Mouse (Mus musculus): ENCODE data around the gene Ftl1.
"Not testable (repeated sequence)": the region's sequence is repeated elsewhere in the genome, so short reads cannot be mapped to it uniquely, and the experiment has no call there.

Ftl1 gene

DNA sequence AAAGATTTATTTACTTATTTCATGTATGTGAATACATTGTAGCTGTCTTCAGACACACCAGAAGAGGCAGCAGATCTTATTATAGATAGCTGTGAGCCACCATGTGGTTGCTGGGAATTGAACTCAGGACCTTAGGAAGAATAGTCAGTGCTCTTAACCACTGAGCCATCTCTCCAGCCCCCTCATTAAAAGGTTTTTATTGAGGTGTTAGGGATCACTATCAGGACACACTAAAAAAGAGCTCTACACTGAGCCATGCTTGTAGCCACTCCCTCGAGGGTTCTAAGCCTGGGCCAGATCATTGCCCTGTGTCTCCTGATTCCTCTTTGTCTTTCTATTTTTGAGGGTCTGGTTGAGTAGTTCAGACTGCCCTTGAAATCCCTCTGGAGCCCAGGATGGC lies 16.8 kb upstream of the Ftl1 start:
- DNase-seq (ENCODE audit: inconsistent ontology term): no peak

DNA sequence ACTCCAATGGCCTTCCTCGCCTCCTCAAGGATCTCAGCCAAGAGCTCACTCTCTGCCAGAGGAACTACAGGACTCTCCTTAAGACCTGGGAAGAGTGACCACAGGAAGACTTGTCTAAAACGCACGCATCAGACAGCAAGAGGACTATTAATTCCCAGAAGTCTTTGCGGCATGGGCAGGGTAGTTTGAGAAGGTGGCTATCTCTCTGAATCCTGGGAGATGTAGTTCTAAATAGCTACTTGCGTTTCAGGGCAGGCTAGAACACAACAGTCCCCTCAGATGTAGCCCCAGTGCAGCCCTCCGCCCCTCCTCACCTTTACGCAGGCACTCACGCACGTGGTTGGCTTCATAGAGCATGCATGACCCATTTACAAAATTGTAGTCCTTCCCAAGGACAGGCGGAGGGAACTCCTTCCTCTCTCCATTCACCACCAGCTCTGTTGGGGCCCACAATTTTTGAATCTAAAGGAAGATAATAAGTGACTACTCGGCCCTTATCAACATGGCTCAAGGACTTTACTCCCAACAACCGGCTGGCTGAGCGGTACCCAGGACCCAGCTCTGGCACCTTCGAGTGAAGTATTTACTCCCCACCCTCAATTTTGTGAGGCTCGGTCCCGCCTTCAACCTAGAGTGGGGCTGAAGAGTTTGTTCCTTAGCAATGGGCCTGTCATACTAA lies 15.7 kb upstream of the Ftl1 start:
- DNase-seq (ENCODE audit: inconsistent ontology term): no peak

DNA sequence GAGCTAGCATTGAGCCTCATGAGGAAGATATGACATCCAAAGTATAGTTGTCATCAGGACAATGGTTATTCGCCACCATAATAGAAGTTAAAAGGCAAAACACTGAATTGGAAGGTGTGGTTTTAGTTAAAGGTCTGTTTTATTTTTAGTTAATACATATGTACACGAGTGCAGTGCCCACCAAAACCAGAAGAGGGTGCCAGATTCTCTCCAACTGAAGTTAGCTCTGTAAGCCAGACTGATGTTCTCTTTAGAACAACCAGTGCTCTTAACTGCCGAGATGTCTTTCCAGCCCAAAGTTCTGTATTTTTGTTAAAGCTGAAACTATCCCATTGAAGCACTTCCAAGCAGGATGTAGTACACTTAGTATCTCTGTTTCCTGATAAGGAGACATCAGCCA lies 11.2 kb upstream of the Ftl1 start:
- DNase-seq (ENCODE audit: inconsistent ontology term): peak; percentile 36

DNA sequence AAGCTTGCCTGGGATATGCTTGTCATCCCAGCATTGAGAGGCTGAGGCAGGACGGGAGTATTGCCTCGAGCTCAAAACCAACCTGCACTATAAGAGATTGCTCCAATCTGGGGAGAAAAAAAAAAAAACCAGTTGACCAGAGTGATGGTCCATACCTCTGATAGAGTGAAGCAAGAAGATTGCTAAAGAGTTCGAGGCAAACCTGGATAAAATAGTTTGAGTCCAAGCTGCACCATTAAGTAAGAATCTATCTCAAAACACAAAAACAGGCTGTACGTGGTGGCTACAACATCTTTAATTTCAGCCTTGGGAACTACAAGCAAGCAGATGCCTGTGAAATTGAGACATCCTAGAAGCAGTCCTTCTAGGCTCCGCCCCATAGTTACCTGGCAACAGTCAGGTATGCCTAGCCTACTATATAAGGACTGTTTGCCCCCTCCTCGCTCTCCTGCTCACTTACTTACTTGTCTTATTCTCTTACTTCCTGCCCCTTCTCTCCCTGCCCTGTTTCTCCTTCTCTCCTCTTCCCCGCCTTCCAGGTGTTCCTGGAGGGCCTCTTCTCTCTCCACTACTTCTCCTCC lies 7.5 kb upstream of the Ftl1 start:
- no peak for DNase-seq (ENCODE audit: inconsistent ontology term)

- peak; percentile 97 for DNase-seq (ENCODE audit: inconsistent ontology term)
Observed at GRCm38 (mm10) chr7:45466283-45467089, 6.8 kb upstream of the Ftl1 start, which contains the start of gene Bax. Gene Bax, minus strand, starts transcription at chr7:45466898.

DNA sequence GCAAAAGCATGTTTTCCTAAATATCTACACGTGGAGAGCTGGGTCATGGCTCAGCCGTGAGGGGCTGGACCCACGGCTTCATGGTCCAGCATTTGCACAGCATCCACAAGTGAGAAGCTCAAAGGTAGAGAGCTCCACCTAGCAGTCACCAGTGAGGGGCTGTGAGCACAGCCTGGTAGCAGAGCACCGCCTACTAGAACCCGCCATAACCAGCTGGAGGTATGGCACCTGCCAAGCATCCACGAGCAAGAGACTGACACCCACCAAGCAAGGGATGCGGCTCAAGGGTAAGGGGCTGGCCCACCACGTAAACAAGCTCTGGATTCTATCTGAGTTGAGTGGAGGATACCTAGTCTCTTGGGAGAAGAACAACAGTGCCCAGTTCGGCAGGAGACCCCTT lies 5.9 kb upstream of the Ftl1 start:
- no peak for DNase-seq (ENCODE audit: inconsistent ontology term)

GRCm38 (mm10) chr7:45465112-45465511 lies 5.4 kb upstream of the Ftl1 start:
- DNase-seq (ENCODE audit: inconsistent ontology term): no peak

GRCm38 (mm10) chr7:45463987-45464778 lies 4.5 kb upstream of the Ftl1 start:
- no peak for DNase-seq (ENCODE audit: inconsistent ontology term)

GRCm38 (mm10) chr7:45462868-45463267 lies 3.2 kb upstream of the Ftl1 start:
- DNase-seq (ENCODE audit: inconsistent ontology term): not testable (repeated sequence)

- DNase-seq (ENCODE audit: inconsistent ontology term): no peak
Observed at GRCm38 (mm10) chr7:45462325-45462724, 2.6 kb upstream of the Ftl1 start.

- no peak for DNase-seq (ENCODE audit: inconsistent ontology term)
Observed at GRCm38 (mm10) chr7:45461781-45462180, 2.1 kb upstream of the Ftl1 start.

- no peak for DNase-seq (ENCODE audit: inconsistent ontology term)
Observed at GRCm38 (mm10) chr7:45461326-45461725, 1.6 kb upstream of the Ftl1 start.

DNA sequence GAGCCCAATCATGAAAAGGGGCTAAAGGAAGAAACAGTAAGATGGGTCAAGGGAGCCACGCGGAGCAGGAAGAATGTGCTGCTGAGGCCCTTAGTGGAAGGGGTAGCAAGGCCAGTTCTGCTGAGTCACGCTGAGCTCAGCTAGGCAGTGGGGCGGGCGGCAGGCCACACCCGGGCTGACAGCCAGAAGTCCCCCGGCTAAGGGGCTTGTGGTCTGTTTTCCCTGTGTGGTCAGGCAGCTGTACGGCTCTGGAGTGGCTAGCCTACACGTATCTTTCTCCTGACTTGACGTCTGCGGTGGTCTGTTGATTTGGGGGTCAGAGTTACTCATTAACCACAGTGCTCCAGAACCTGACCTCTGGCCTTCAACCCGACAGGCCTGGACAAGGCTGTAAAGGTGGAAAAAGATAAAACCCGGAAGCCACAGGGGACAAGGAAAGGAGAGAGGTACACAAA lies 1.2 kb upstream of the Ftl1 start:
- peak; percentile 96 for DNase-seq (ENCODE audit: inconsistent ontology term)

GRCm38 (mm10) chr7:45460377-45460776 lies 693 bp upstream of the Ftl1 start:
- no peak for DNase-seq (ENCODE audit: inconsistent ontology term)

GRCm38 (mm10) chr7:45458748-45459563 lies 728 bp downstream of the Ftl1 start:
- DNase-seq (ENCODE audit: inconsistent ontology term): peak; percentile 91

DNA sequence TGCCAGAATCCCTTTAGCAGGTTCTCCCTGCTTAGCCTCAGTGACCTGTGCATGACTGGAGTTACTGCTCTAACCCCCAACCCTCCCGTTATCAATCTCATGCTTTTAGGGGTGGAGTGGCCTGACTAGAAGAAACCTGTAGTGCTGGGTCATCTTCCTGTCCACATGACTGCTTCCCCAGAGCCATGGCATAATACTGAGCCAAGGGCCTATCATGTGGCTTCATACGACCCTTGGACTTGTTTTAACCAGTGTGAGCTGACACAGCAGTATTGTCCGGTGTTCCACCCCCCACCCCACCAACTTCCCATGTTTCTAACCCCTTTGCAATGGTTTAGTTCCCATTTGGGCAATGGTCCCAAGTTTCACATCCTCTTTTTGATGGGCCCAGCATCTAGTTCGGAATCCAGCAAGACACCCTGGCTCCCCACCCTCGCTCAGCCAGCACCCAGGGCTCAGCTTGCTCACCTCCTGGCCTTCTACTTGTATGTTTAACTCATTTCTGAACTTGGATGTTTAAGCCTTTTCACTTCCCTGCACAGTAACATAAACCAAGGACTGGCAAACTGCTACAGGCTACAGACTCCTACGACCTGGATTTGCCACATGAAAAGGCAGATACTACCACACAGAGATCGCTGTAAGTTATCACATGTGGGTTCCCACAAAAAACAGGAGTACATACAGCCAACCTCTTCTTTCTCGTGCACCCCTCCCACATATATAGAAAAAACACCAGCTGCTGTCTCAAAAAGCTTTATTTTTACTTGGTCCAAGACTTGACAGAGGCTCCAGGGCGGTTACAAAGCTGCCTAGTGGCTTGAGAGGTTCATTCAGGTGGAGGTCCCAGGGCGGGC lies 2.3 kb downstream of the Ftl1 start:
- DNase-seq (ENCODE audit: inconsistent ontology term): peak; percentile 50

GRCm38 (mm10) chr7:45456721-45457203 lies 2.9 kb downstream of the Ftl1 start:
- DNase-seq (ENCODE audit: inconsistent ontology term): no peak

DNA sequence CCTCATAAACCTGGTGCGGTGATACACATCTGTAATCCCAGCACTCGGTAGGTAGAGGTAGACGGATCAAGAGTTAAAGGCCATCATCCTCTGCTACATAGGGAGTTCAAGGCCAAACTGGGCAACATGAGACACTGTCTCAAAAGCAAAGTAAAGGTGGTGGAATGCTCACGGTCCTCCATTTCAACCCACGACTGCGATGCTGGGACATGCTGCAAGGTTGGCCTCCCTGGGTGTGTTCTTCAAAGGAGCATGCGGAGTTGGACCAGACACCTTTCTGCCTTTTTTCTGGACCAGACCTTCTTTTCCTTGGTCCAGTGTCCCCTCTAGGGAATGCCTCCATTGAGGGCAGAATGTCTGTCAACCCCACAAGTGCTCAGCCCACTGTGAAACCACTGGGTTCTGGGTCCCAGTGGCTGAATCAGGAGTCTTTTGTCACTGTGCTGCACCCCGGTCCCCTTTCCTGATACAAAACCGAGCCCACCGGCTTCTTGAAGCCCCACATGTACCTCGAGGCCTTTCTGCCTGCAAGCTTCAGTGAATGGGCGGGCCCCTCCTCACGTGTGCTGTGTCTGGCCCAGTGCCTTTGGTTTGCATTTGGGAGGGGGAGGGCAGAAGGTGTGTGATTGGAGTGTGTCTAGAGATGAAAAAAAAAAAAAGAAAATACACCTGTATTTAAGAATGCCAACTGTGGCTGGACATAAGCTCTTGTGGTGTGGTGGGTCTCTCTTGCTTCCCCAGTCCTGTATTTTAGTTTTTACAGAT lies 3.6 kb downstream of the Ftl1 start:
- DNase-seq (ENCODE audit: inconsistent ontology term): no peak

DNA sequence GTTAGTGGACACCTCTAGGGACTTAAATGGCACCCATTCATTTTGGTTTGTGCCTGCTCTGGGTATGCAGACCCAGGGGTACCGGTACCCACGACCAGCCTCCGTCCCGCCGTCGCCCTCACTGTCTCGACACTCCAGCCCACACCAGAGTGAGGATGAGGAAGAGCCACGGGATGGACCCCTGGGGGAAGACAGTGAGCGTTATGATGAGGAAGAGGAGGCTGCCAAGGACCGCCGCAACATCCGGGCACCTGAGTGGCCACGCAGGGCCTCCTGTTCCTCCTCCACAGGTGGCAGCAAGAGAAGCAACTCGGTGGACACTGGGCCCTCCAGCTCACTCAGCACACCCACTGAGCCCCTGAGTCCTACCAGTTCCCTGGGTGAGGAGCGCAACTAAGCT lies 4.7 kb downstream of the Ftl1 start:
- DNase-seq (ENCODE audit: inconsistent ontology term): no peak

All from Muller cell, postnatal 12 days (primary cell).